Mouse (Mus musculus): ENCODE measurements around the gene Sh2b3. TPM values are rescaled to one million over a fixed set of nuclear protein-coding genes. Genes with fewer than 3 reads are reported as not detected.

Gene Sh2b3
- polyA plus RNA-seq, 1 experiment from 2014 or later: 16.8 TPM

DNA sequence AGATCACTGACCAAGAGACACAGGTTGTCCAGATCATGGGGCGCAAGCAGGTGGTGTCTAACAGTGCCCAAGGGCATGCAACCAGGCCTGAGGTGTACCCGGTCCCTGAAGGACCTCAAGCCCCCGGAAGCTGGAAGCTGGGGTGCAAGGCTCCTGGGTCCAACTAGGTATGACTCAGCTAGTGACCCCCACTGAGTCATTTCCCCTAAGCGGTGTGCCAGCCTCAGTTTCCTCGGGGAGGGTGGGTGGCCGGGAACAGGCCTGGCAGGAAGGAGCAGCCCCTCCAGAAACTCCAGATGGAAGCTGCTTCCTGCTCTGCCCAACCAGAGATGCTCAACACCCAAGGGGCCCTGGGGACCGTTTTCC lies 3.2 kb downstream of the Sh2b3 start:
- Histone ChIP-seq H3K4me1 (ENCODE audit: control insufficient read depth, insufficient read depth, low read length) (peaks cover 49% of the 10 kb centered on the region), H3K4me3 (ENCODE audit: low read depth, low read length) (peak overlapping the region; percentile 75), H3K27me3 (ENCODE audit: control insufficient read depth, insufficient read depth, low read length) (peaks cover 4% of the 10 kb centered on the region; the same call in 1 of the 2 replicates), H3K27ac (ENCODE audit: low read depth, low read length) (peak overlapping the region; percentile 68; the same call in 1 of the 2 replicates), H3K9me3 (replicated peaks; ENCODE audit: control insufficient read depth, low read length) (no peaks in the 10 kb centered on the region), H3K9ac (ENCODE audit: low read depth, low read length) (peak overlapping the region; percentile 43; the same call in 1 of the 2 replicates), H3K36me3 (ENCODE audit: control insufficient read depth, insufficient read depth, low read length) (no peaks in the 10 kb centered on the region), H3K4me2 (peak overlapping the region; percentile 98)
- 63% methylated on average over 7 of the region's 7 CpGs for WGBS (ENCODE audit: insufficient replicate concordance)
- no peak for ATAC-seq (replicated peaks; ENCODE audit: insufficient number of reproducible peaks, low FRiP score, low TSS enrichment)

DNA sequence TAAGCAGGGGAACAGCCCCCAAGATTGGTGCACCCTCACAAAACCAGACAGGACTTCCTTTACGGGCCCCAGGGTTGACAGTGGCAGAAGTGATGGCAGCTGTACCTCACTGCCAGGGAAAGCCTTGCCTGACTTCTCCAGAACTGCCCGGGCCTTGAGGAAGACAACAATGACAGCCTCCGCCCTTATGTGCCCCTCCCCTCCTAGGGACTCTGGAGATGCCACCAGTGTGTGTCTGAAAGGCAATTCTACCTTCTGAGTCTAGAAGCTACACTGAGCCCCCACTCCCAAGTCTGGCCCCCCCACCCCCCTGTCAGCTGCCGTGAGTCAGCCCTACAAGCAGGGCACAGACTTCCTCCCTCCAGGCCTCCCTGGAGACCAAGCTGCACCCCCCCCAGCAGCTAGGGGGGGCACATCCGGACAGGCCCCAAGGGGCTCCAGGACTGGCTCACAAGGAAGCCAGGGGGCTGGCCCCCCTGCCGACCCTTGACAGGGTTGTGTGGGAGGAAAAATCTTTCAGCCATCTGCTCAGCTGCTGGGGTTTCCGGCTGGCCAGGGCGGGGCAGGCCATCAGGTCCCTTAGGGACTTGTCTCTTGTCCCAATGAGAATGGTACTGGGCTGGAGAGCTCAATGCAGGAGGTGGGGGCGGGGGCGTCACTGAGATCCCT lies 3.7 kb downstream of the Sh2b3 start:
- no peak for ATAC-seq (replicated peaks; ENCODE audit: insufficient number of reproducible peaks, low FRiP score, low TSS enrichment)
- Histone ChIP-seq H3K27ac (ENCODE audit: low read depth, low read length) (peak overlapping the region; percentile 68), H3K27me3 (ENCODE audit: control insufficient read depth, insufficient read depth, low read length) (peaks cover 4% of the 10 kb centered on the region; the same call in 1 of the 2 replicates), H3K4me3 (ENCODE audit: low read depth, low read length) (peak overlapping the region; percentile 75), H3K4me2 (peak overlapping the region; percentile 98), H3K36me3 (ENCODE audit: control insufficient read depth, insufficient read depth, low read length) (no peaks in the 10 kb centered on the region), H3K9ac (ENCODE audit: low read depth, low read length) (peak overlapping the region; percentile 43; the same call in 1 of the 2 replicates), H3K4me1 (ENCODE audit: control insufficient read depth, insufficient read depth, low read length) (peaks cover 52% of the 10 kb centered on the region), H3K9me3 (replicated peaks; ENCODE audit: control insufficient read depth, low read length) (no peaks in the 10 kb centered on the region)
- WGBS (ENCODE audit: insufficient replicate concordance): 31% methylated on average over 10 of the region's 10 CpGs

DNA sequence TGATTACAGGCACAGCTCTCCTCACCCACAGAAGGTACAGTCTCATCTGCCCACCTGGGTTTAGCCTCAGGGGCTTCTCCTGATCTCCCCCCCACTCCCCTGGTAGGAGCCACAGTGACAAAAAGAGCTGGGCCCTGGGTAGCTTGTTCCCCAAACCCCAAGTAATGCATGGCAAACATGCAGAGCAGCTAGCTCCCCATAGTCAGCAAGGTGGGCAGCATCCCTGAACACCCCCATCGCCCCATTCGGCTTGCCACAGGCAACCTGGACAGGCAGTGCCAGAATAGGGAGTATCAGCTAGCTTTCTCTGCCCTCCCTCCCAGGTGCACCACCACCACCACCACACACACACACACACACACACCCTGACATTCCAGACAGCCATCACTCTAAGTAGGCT lies 4.3 kb downstream of the Sh2b3 start:
- H3K4me2 ChIP-seq: peak overlapping the region; percentile 98
- H3K27ac ChIP-seq (ENCODE audit: low read depth, low read length): peak overlapping the region; percentile 68
- ATAC-seq (replicated peaks; ENCODE audit: insufficient number of reproducible peaks, low FRiP score, low TSS enrichment): no peak
- H3K27me3 ChIP-seq (ENCODE audit: control insufficient read depth, insufficient read depth, low read length): peaks cover 6% of the 10 kb centered on the region; the same call in 1 of the 2 replicates
- no peaks in the 10 kb centered on the region for H3K9me3 ChIP-seq (replicated peaks; ENCODE audit: control insufficient read depth, low read length)
- 85% methylated on average over 2 of the region's 2 CpGs for WGBS (ENCODE audit: insufficient replicate concordance)
- H3K9ac ChIP-seq (ENCODE audit: low read depth, low read length): no peak overlapping the region
- H3K4me3 ChIP-seq (ENCODE audit: low read depth, low read length): peak overlapping the region; percentile 75; the same call in 1 of the 2 replicates
- H3K36me3 ChIP-seq (ENCODE audit: control insufficient read depth, insufficient read depth, low read length): peaks cover under 1% of the 10 kb centered on the region; the same call in 1 of the 2 replicates
- H3K4me1 ChIP-seq (ENCODE audit: control insufficient read depth, insufficient read depth, low read length): peaks cover 52% of the 10 kb centered on the region

DNA sequence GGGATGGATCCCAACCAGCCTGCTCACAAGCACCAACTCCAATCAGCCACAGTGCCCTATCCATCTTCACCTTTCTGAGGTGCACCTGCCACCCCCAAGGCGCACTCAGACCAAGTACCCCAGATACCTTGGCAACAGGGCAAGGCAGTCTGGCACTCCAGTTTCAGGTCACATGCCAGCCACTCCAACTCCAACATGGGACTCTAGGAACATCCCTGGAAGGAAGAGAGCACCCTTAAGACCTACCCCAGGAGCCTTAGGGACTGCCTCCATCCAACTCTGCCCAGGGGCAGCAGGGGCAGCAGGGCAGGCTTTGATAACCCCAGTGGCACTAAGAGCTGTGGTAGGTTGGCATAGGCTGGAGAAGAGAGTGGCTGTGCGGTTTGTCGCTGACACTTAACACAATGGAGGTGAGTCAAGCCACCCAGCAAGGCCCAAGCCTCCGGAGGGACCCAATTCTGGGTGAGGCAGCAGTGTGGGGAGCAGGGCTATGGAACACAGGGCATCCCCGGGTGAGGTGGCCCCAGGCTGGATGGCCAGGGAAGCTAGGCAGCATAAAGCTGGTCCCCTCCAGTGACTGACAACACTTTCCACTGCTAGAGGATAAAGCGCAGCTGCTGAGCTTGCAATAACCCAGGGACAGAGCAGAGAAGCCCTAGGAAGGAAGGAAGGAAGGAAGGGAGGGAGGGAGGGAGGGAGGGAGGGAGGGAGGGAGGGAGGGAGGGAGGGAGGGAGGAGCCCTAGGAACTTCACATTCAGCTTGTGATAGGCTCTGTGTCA lies 4.9 kb downstream of the Sh2b3 start:
- Histone ChIP-seq H3K4me3 (ENCODE audit: low read depth, low read length) (no peak overlapping the region), H3K4me1 (ENCODE audit: control insufficient read depth, insufficient read depth, low read length) (peaks cover 46% of the 10 kb centered on the region), H3K9me3 (replicated peaks; ENCODE audit: control insufficient read depth, low read length) (no peaks in the 10 kb centered on the region), H3K4me2 (peak overlapping the region; percentile 35), H3K27me3 (ENCODE audit: control insufficient read depth, insufficient read depth, low read length) (peaks cover 6% of the 10 kb centered on the region; the same call in 1 of the 2 replicates), H3K9ac (ENCODE audit: low read depth, low read length) (no peak overlapping the region), H3K27ac (ENCODE audit: low read depth, low read length) (0 out of 2 replicates have a peak overlapping the region, but pooled peaks have one; percentile 46), H3K36me3 (ENCODE audit: control insufficient read depth, insufficient read depth, low read length) (peaks cover 2% of the 10 kb centered on the region; the same call in 1 of the 2 replicates)
- ATAC-seq (replicated peaks; ENCODE audit: insufficient number of reproducible peaks, low FRiP score, low TSS enrichment): no peak
- WGBS (ENCODE audit: insufficient replicate concordance): 74% methylated on average over 6 of the region's 6 CpGs

DNA sequence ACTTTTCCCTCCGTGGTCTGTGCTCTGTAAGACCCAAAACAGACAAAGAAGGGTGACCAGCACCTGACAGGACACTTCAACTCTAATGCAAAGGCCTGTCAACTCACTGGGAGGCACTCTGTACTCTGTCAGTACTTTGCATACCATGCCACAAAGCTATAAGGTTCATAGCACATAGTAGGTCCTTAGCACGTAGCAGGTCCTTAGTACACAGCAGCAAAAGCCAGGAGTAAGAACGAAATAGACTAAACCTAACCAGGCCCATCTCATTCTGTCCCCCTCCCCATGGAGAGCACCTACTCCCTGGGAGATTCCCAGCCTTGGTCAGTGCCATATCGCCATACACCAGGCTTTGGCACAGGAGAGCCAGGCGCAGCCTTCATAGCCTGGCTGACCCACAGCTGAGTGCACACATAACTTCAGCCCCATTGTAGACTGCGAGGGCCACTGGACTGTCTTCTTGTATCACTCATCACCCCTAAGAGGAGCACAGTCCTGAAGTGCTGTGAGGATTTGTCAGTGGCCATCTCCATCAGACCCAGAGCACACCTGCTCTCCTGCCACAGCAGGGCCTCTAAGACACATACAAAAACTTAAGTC lies 6.3 kb downstream of the Sh2b3 start:
- 85% methylated on average over 6 of the region's 6 CpGs for WGBS (ENCODE audit: insufficient replicate concordance)
- H3K4me2 ChIP-seq: no peak overlapping the region
- peaks cover 6% of the 10 kb centered on the region; the same call in 1 of the 2 replicates for H3K27me3 ChIP-seq (ENCODE audit: control insufficient read depth, insufficient read depth, low read length)
- H3K9ac ChIP-seq (ENCODE audit: low read depth, low read length): no peak overlapping the region
- peaks cover 2% of the 10 kb centered on the region; the same call in 1 of the 2 replicates for H3K36me3 ChIP-seq (ENCODE audit: control insufficient read depth, insufficient read depth, low read length)
- H3K4me3 ChIP-seq (ENCODE audit: low read depth, low read length): no peak overlapping the region
- no peak for ATAC-seq (replicated peaks; ENCODE audit: insufficient number of reproducible peaks, low FRiP score, low TSS enrichment)
- no peak overlapping the region for H3K27ac ChIP-seq (ENCODE audit: low read depth, low read length)
- peaks cover 44% of the 10 kb centered on the region for H3K4me1 ChIP-seq (ENCODE audit: control insufficient read depth, insufficient read depth, low read length)
- H3K9me3 ChIP-seq (replicated peaks; ENCODE audit: control insufficient read depth, low read length): no peaks in the 10 kb centered on the region

DNA sequence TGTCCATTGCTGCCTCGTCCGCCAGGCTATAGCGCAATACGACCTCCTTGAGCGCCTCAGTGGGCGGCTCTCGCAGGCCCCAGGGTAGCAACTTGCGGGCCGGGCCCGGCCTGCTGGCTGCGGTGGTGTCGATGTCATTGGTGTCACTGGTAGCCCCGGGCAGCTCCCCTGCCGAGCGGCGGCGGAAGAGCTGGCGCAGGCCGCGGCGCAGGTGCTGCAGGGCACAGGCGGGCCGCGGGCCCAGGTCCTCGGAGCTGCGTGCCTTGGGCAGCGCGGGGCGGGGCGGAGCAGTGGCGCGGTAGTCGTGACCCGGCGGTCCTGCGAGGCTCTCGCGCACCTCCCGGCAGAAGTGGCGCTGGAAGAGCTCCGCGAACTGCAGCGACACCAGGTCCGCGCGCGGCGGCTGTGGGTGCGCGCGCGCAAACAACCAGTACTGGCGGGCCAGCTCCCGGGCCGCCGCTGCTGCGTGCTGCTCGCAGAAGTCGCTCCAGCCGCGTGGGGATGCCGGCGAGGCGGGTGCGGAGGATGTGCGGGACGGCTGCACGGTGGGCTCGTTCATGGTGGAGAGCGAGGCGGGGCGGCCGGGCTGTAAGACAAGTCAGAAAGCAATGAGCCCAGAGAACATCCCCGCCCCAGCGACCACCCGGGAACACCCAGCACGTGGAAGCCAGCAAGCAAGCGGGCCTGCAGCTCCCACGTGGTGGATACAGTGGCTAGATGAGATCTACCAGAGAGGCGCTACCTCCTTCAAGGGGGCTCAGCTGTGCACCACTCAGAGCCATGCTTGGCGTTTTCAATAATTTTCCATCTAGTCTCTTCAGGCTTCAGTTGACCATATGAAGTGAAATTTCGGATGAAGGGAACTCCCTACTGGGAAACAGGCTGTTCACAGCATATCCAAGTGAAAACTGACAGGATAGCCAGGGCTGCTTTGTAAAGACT lies 8.7 kb downstream of the Sh2b3 start:
- no peak for ATAC-seq (replicated peaks; ENCODE audit: insufficient number of reproducible peaks, low FRiP score, low TSS enrichment)
- H3K9ac ChIP-seq (ENCODE audit: low read depth, low read length): no peak overlapping the region
- peaks cover 6% of the 10 kb centered on the region; the same call in 1 of the 2 replicates for H3K27me3 ChIP-seq (ENCODE audit: control insufficient read depth, insufficient read depth, low read length)
- 21% methylated on average over 81 of the region's 82 CpGs for WGBS (ENCODE audit: insufficient replicate concordance)
- no peak overlapping the region for H3K27ac ChIP-seq (ENCODE audit: low read depth, low read length)
- H3K9me3 ChIP-seq (replicated peaks; ENCODE audit: control insufficient read depth, low read length): no peaks in the 10 kb centered on the region
- peaks cover 2% of the 10 kb centered on the region; the same call in 1 of the 2 replicates for H3K36me3 ChIP-seq (ENCODE audit: control insufficient read depth, insufficient read depth, low read length)
- H3K4me1 ChIP-seq (ENCODE audit: control insufficient read depth, insufficient read depth, low read length): peaks cover 32% of the 10 kb centered on the region
- peak overlapping the region; percentile 67 for H3K4me2 ChIP-seq
- peak overlapping the region; percentile 31 for H3K4me3 ChIP-seq (ENCODE audit: low read depth, low read length)

DNA sequence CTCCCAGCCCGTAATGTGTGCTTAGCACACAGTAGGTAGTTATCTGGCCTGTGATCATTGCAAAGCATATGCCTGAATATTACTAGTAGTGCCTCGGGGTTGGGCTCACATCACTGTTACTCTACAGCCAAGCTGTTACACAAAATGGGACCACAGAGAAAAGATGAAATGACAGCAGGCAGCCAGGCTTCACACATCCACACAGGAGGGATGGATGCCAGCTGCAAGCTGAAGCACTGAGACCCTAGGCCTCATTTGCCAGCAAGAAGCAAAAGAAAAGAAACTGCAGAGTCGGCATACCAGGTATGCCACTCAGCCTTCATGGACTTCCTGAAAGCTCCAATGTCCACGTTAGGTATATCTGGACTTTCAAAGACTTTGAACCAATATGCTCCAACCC lies 9.6 kb downstream of the Sh2b3 start:
- Histone ChIP-seq H3K27me3 (ENCODE audit: control insufficient read depth, insufficient read depth, low read length) (peaks cover 6% of the 10 kb centered on the region; the same call in 1 of the 2 replicates), H3K9me3 (replicated peaks; ENCODE audit: control insufficient read depth, low read length) (no peaks in the 10 kb centered on the region), H3K4me3 (ENCODE audit: low read depth, low read length) (no peak overlapping the region), H3K27ac (ENCODE audit: low read depth, low read length) (no peak overlapping the region), H3K9ac (ENCODE audit: low read depth, low read length) (no peak overlapping the region), H3K4me2 (peak overlapping the region; percentile 67), H3K36me3 (ENCODE audit: control insufficient read depth, insufficient read depth, low read length) (peaks cover 2% of the 10 kb centered on the region; the same call in 1 of the 2 replicates), H3K4me1 (ENCODE audit: control insufficient read depth, insufficient read depth, low read length) (peaks cover 28% of the 10 kb centered on the region)
- 88% methylated on average over 4 of the region's 4 CpGs for WGBS (ENCODE audit: insufficient replicate concordance)
- no peak for ATAC-seq (replicated peaks; ENCODE audit: insufficient number of reproducible peaks, low FRiP score, low TSS enrichment)

Data from heart, embryonic 11.5 days (tissue).